Mouse (Mus musculus): ENCODE results near the gene Cntd1. TPM values are rescaled to one million over a fixed set of nuclear protein-coding genes. Genes with fewer than 3 reads are reported as not detected.

Cntd1 gene
- 1.3 and 1.7 TPM in 2 replicates for polyA plus RNA-seq (2014; fragmentation: Nextera tagmentation; extraction: Ambion mirVana)

DNA sequence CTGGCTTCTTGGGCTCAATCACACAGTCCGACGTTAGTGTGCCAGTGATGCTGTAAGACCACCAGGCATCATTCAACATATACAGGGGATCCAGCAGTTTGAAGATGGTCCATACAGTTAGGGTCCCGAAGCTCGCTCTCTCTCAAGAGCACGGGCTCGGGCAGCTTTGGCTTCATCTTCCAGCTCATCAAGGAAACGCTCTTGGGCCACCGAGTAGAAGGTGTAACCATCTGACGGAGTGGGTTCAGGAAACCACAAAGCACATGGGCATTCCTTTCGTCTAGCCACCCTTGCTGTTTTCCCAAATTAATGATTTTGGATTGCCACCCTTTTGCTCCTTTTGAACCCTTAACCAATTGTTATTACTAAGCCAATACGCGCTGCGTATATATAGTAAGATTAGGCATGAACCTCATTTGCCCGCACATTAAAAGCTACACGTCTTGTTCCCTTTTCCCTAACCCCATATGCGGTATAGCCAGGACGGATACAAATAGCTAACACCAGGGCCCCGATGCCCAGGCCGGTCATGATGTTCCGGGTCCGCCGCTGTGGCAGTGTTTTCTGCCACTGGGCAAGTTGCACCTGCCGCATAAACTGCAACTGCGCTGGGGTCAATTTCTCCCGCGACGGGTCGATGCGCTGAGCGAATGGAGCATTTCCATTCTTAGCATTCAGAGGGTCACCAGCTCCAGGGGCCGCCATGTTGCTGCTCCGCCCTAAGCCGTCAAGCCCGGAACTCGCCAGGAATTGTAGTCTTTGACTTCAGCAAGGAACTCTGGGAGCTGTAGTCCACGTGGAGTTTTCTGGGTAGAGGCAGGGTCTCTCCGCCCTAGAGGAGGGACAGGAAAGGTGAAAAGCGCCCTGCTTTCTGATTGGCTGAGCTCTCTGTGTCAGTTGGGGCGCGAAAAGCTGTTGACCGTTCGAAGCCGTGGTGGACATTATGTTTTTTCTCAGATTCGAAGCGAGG is at the start of gene Cntd1, which contains the start of gene Coa3:
Gene Cntd1, plus strand, starts transcription at position 790 of the 970 bp plus-strand sequence.
Gene Coa3, minus strand, starts transcription at position 892 of the 970 bp plus-strand sequence.
- peak within 1 kb of the TSS; percentile 83 for H3K4me2 ChIP-seq (replicated peaks; ENCODE audit: low read depth, low read length)
- ATAC-seq (ENCODE audit: low FRiP score), result peak; percentile 91
- no peaks in the 10 kb centered on the region for H3K9me3 ChIP-seq (ENCODE audit: control insufficient read depth, low read length)
- 9% methylated on average over 45 of the region's 45 CpGs for WGBS
- peak within 1 kb of the TSS; percentile 58; the same call in 1 of the 2 replicates for H3K27ac ChIP-seq (ENCODE audit: low read depth, low read length)
- no peaks in the 10 kb centered on the region for H3K36me3 ChIP-seq (ENCODE audit: control insufficient read depth, insufficient read depth, low read length)
- DNase-seq (ENCODE audit: low spot score), result peak; percentile 90
- peak within 1 kb of the TSS; percentile 76 for H3K4me3 ChIP-seq (ENCODE audit: low read depth, low read length)
- H3K27me3 ChIP-seq (ENCODE audit: control insufficient read depth, insufficient read depth, low read length), result no peaks in the 10 kb centered on the region; the same call in 1 of the 2 replicates
- peak within 1 kb of the TSS; percentile 80 for H3K9ac ChIP-seq (ENCODE audit: low read depth, low read length)
- H3K4me1 ChIP-seq (replicated peaks; ENCODE audit: control insufficient read depth, insufficient read depth, low read length), result peaks cover 11% of the 10 kb centered on the region

DNA sequence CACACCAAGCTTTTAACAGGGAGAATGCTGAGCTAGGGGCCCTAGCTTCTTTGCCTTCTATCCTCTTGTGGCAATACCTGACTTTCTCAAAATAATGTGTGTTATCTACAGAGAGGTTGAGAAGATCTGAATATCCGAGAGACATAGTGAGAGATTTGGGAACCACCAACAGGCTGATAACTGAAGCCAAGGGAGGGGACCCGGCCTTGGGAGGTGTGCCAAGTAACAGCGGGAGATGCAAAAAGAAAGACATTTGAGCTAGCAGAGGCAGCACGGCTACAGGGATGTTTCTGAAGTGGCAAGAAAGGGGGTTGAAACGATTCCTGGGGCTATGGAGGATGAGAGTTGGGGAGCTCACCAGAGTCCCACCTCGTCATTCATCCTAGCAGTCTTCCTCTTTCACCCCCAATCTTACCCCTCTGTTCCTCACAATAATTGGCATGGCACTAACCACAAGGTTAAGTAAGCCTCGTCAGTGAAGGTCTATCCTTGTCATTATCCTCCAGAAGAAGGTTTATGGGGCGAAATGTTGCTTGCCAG is 49.4 kb upstream of the Cntd1 start:
- no peak overlapping the region for H3K27ac ChIP-seq (ENCODE audit: low read depth, low read length)
- WGBS, result 24% methylated on average over 8 of the region's 8 CpGs

DNA sequence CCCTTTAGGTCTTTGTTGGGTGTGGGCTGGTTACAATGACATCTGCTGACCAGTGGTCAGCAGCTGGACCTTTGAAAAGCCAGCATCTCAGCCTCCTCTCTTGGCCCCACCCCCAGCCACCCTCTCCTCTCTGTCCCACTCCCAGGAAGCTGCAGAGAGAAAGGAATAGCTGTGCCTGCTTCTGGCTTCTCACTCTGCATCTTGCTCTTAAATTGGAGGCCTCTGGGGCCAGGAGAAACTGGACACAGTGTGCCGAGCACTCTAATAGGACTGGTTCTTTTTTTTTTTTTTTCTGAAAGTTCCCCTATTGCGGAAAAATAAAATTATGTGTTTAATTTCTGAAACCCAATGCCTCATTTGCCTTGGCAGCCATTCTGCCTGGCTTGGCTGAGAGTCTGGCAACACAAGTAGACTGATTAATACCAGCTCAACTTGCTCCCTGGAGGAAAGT is 48.7 kb upstream of the Cntd1 start:
- no peaks in the 10 kb centered on the region for H3K9me3 ChIP-seq (ENCODE audit: control insufficient read depth, low read length)
- H3K4me1 ChIP-seq (replicated peaks; ENCODE audit: control insufficient read depth, insufficient read depth, low read length), result 0 out of 2 replicates have a peak, but pooled peaks cover 3% of the 10 kb centered on the region
- H3K36me3 ChIP-seq (ENCODE audit: control insufficient read depth, insufficient read depth, low read length), result no peaks in the 10 kb centered on the region
- no peaks in the 10 kb centered on the region for H3K27me3 ChIP-seq (ENCODE audit: control insufficient read depth, insufficient read depth, low read length)
- WGBS, result 37% methylated on average over 2 of the region's 2 CpGs
- no peak overlapping the region for H3K9ac ChIP-seq (ENCODE audit: low read depth, low read length)
- H3K4me2 ChIP-seq (replicated peaks; ENCODE audit: low read depth, low read length), result no peak overlapping the region
- DNase-seq (ENCODE audit: low spot score), result no peak
- ATAC-seq (ENCODE audit: low FRiP score), result no peak
- H3K4me3 ChIP-seq (ENCODE audit: low read depth, low read length), result no peak overlapping the region
- 0 out of 2 replicates have a peak overlapping the region, but pooled peaks have one; percentile 20 for H3K27ac ChIP-seq (ENCODE audit: low read depth, low read length)

More for the DNA sequence above, 49.4 kb upstream of the Cntd1 start:
- Histone ChIP-seq H3K9me3 (ENCODE audit: control insufficient read depth, low read length) (no peaks in the 10 kb centered on the region), H3K4me2 (replicated peaks; ENCODE audit: low read depth, low read length) (no peak overlapping the region), H3K4me3 (ENCODE audit: low read depth, low read length) (no peak overlapping the region), H3K9ac (ENCODE audit: low read depth, low read length) (no peak overlapping the region), H3K4me1 (replicated peaks; ENCODE audit: control insufficient read depth, insufficient read depth, low read length) (0 out of 2 replicates have a peak, but pooled peaks cover 3% of the 10 kb centered on the region), H3K36me3 (ENCODE audit: control insufficient read depth, insufficient read depth, low read length) (no peaks in the 10 kb centered on the region), H3K27me3 (ENCODE audit: control insufficient read depth, insufficient read depth, low read length) (no peaks in the 10 kb centered on the region)
- DNase-seq (ENCODE audit: low spot score) (no peak), ATAC-seq (ENCODE audit: low FRiP score) (no peak)

DNA sequence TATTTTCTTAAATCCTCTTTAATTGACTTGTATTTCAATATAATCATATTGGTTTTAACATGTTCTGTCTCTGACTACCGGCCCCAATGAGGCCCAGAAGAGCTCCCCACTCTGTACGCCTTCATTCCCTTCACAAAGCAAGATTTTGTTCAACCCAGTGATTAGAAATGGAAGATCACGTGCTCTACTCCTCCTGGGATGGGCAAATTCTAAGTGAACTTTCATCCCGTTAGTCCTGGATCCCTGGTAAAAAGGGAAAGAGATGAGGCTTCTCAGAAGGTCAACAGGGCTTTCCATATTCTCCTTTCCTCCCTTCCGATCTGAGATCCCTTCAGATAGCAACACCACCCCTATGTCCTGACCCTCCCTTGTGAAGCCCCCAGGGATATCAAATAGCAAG is 48.3 kb upstream of the Cntd1 start:
- H3K4me3 ChIP-seq (ENCODE audit: low read depth, low read length), result no peak overlapping the region
- ATAC-seq (ENCODE audit: low FRiP score), result no peak
- H3K36me3 ChIP-seq (ENCODE audit: control insufficient read depth, insufficient read depth, low read length), result no peaks in the 10 kb centered on the region
- H3K4me2 ChIP-seq (replicated peaks; ENCODE audit: low read depth, low read length), result no peak overlapping the region
- H3K4me1 ChIP-seq (replicated peaks; ENCODE audit: control insufficient read depth, insufficient read depth, low read length), result 0 out of 2 replicates have a peak, but pooled peaks cover 3% of the 10 kb centered on the region
- H3K27ac ChIP-seq (ENCODE audit: low read depth, low read length), result 0 out of 2 replicates have a peak overlapping the region, but pooled peaks have one; percentile 20
- no peaks in the 10 kb centered on the region for H3K27me3 ChIP-seq (ENCODE audit: control insufficient read depth, insufficient read depth, low read length)
- no peak for DNase-seq (ENCODE audit: low spot score)
- no peaks in the 10 kb centered on the region for H3K9me3 ChIP-seq (ENCODE audit: control insufficient read depth, low read length)
- 0 out of 2 replicates have a peak overlapping the region, but pooled peaks have one; percentile 2 for H3K9ac ChIP-seq (ENCODE audit: low read depth, low read length)
- 15% methylated on average over 5 of the region's 5 CpGs for WGBS

DNA sequence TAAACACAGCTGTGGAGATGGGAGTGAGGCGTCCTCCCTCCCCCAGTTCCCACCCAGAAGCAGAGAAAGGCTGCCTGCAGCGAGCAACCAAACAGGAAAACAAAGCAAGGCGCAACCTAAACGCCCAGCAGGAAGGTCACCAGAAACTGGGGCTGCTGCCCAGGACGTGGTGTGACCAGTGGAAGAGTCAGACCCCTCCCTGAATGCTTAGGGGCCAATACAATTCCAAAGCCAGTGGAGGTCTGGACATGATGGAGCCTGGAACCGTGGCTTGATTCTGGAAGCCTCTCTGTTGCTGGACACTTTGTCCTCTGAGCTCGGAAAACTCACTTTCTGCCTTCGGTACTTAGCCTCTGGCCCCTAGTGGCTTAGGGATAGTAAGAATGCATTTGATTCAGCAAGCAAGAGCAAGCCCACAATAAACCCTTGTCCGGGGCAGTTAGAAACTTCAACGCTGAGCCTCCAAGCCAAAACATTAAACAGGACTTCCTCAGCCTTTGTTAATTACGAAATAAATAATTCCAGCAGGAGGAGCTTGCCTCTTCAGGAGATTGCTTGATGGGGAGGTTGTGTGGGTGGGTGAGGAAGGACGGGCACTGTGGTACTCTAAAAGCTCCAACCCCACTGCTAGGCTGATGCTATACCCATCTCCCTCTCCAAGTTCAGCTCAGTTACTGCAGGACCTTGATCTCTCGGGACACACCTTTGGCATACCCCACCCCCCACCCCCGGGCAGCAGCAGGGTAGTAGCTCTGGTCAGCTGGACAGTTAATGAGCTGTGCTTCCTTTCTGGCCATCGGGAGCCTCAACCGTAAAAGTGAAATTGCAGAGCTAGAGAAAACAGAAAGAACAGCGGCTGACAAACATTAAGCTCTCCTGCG is 47.6 kb upstream of the Cntd1 start:
- Histone ChIP-seq H3K27ac (ENCODE audit: low read depth, low read length) (peak overlapping the region; percentile 19), H3K4me1 (replicated peaks; ENCODE audit: control insufficient read depth, insufficient read depth, low read length) (0 out of 2 replicates have a peak, but pooled peaks cover 3% of the 10 kb centered on the region), H3K36me3 (ENCODE audit: control insufficient read depth, insufficient read depth, low read length) (no peaks in the 10 kb centered on the region), H3K27me3 (ENCODE audit: control insufficient read depth, insufficient read depth, low read length) (no peaks in the 10 kb centered on the region), H3K9me3 (ENCODE audit: control insufficient read depth, low read length) (no peaks in the 10 kb centered on the region), H3K4me2 (replicated peaks; ENCODE audit: low read depth, low read length) (no peak overlapping the region), H3K4me3 (ENCODE audit: low read depth, low read length) (no peak overlapping the region), H3K9ac (ENCODE audit: low read depth, low read length) (0 out of 2 replicates have a peak overlapping the region, but pooled peaks have one; percentile 2)
- no peak for ATAC-seq (ENCODE audit: low FRiP score)
- DNase-seq (ENCODE audit: low spot score), result peak; percentile 35
- WGBS, result 11% methylated on average over 18 of the region's 18 CpGs

DNA sequence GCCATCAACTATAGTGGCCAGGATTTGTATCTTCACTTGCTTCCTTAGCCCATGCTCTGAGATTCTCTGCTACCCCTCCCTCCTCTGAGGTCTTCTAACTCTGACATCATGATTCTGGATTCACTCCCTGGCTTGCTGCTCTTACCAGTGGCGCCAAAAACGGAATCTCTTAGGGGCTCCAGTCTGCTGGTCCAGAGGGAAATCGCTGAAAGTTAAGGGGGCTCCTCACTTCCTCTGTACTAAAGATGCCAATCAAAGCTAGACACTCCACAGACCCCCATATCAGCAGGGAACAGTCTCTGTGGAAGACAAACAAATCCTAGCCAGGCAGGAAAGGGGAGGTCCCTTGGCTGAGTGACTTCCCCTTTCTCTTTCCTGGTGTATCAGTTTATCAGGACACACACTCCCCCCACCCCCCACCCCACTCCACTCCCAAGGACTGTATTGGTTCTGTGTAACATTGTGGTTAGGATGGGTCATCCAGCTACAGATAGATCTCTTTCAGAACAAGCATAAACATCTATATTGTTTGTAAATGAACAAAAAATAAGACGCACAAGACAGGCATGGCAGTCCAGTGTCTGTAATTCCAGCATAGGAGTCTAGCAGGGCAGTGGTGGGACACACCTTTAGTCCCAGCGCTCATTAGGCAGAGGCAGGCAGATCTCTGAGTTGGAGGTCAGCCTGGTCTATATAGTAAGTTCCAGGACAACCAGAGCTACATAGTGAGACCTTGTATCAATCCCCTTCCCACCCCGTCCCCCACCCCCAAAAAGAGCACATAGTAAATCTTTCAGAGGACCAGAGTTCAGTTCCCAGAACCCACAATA is 46.6 kb upstream of the Cntd1 start:
- Histone ChIP-seq H3K4me3 (ENCODE audit: low read depth, low read length) (no peak overlapping the region), H3K27ac (ENCODE audit: low read depth, low read length) (no peak overlapping the region), H3K9ac (ENCODE audit: low read depth, low read length) (no peak overlapping the region), H3K9me3 (ENCODE audit: control insufficient read depth, low read length) (no peaks in the 10 kb centered on the region), H3K36me3 (ENCODE audit: control insufficient read depth, insufficient read depth, low read length) (no peaks in the 10 kb centered on the region), H3K27me3 (ENCODE audit: control insufficient read depth, insufficient read depth, low read length) (no peaks in the 10 kb centered on the region), H3K4me1 (replicated peaks; ENCODE audit: control insufficient read depth, insufficient read depth, low read length) (0 out of 2 replicates have a peak, but pooled peaks cover 3% of the 10 kb centered on the region), H3K4me2 (replicated peaks; ENCODE audit: low read depth, low read length) (no peak overlapping the region)
- ATAC-seq (ENCODE audit: low FRiP score) (no peak), DNase-seq (ENCODE audit: low spot score) (peak; percentile 19)
- 59% methylated on average over 6 of the region's 6 CpGs for WGBS

DNA sequence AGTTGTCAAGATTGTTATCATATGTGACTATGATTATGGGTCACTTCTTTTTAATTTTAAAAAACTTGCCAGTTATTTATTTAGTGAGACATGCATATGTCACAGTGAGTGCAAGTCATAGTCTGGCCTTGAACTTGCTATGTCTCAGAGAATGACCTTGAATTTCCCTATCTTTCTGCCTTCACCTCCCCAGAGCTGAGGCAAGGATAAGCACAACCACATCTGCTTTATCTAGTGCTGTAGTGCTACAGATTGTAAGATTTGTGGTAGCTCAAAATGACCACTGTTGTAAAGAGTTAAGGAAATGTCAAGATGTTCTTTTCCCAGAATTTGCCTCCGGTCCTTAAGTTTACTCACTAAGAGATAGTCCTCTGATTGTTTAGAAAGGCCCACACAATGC is 45.6 kb upstream of the Cntd1 start:
- H3K4me2 ChIP-seq (replicated peaks; ENCODE audit: low read depth, low read length), result no peak overlapping the region
- no peaks in the 10 kb centered on the region for H3K9me3 ChIP-seq (ENCODE audit: control insufficient read depth, low read length)
- no peak for ATAC-seq (ENCODE audit: low FRiP score)
- H3K27me3 ChIP-seq (ENCODE audit: control insufficient read depth, insufficient read depth, low read length), result no peaks in the 10 kb centered on the region
- no peak overlapping the region for H3K9ac ChIP-seq (ENCODE audit: low read depth, low read length)
- no peak overlapping the region for H3K27ac ChIP-seq (ENCODE audit: low read depth, low read length)
- H3K4me1 ChIP-seq (replicated peaks; ENCODE audit: control insufficient read depth, insufficient read depth, low read length), result 0 out of 2 replicates have a peak, but pooled peaks cover 3% of the 10 kb centered on the region
- H3K36me3 ChIP-seq (ENCODE audit: control insufficient read depth, insufficient read depth, low read length), result no peaks in the 10 kb centered on the region
- WGBS, result 100% methylated on average over 1 of the region's 1 CpGs
- DNase-seq (ENCODE audit: low spot score), result no peak
- no peak overlapping the region for H3K4me3 ChIP-seq (ENCODE audit: low read depth, low read length)
